Mouse (Mus musculus) spleen, postnatal 4 days (tissue): ENCODE measurements at regions not wholly inside any gene's neighbourhood (a gene's known extent, or its start where the extent isn't known, plus 50 kb on each side); places are given as distances from the start of the nearest gene placed in this dataset.

Source experiments
- DNase-seq, 2 experiments: peaks; one replicate each; pipeline ENCODE4 v3.0.0; 2022; ENCODE audit warnings: low spot score in 2 of 2

- DNase-seq = no peak
Observed at GRCm38 (mm10) chr7:76142455-76142854, 87.2 kb upstream of the Agbl1 start.

GRCm38 (mm10) chr7:76146385-76146784, 83.3 kb upstream of the Agbl1 start:
- no peak for DNase-seq

- DNase-seq = no peak
Observed at GRCm38 (mm10) chr7:76156869-76157268, 72.8 kb upstream of the Agbl1 start.

GRCm38 (mm10) chr7:76164191-76164590, 65.5 kb upstream of the Agbl1 start:
- no peak for DNase-seq

GRCm38 (mm10) chr7:76164735-76165630, 64.7 kb upstream of the Agbl1 start:
- DNase-seq = no peak

GRCm38 (mm10) chr7:76170481-76170880, 59.2 kb upstream of the Agbl1 start:
- no peak for DNase-seq

- DNase-seq = no peak
Observed at GRCm38 (mm10) chr7:76176235-76176634, 53.5 kb upstream of the Agbl1 start.

- DNase-seq = no peak
Observed at GRCm38 (mm10) chr7:76177420-76177819, 52.3 kb upstream of the Agbl1 start.
